Mouse (Mus musculus) forebrain, postnatal 0 days (tissue): ENCODE measurements at regions not wholly inside any gene's neighbourhood (a gene's known extent, or its start where the extent isn't known, plus 50 kb on each side); places are given as distances from the start of the nearest gene placed in this dataset.
A peak's percentile ranks its signal among the peaks of the same experiment; 100 is the strongest.

Experiments
- ATAC-seq: fragments of 200-750 bp; cut with Nextera tagmentation; 2 replicates; pipeline ENCODE4 v1.8.0; 2017; ENCODE audit warnings: mild to moderate bottlenecking, moderate library complexity
- DNase-seq: peaks from one replicate; pipeline ENCODE4 v3.0.0-alpha.2; 2015
- H3K27ac ChIP-seq: fragments of 300-500 bp; sonication (generic); 2 replicates; pipeline ENCODE4 v1.5.1; 2014; ENCODE audit warnings: low read depth, mild to moderate bottlenecking, antibody characterized with exemption, low read length, moderate library complexity, mixed read lengths
- H3K27me3 ChIP-seq: fragments of 300-500 bp; sonication (generic); 2 replicates; pipeline ENCODE4 v1.6.1; 2014; ENCODE audit warnings: mild to moderate bottlenecking, low read length, mixed read lengths; ENCODE audit not compliant: insufficient read depth
- H3K36me3 ChIP-seq: fragments of 300-500 bp; sonication (generic); 2 replicates; pipeline ENCODE4 v1.6.1; 2014; ENCODE audit warnings: mild to moderate bottlenecking, moderate library complexity; ENCODE audit not compliant: insufficient read depth
- H3K4me1 ChIP-seq: fragments of 300-500 bp; sonication (generic); 2 replicates; pipeline ENCODE4 v1.6.1; 2014; ENCODE audit warnings: antibody characterized with exemption; ENCODE audit not compliant: insufficient read depth
- H3K4me2 ChIP-seq: fragments of 300-500 bp; sonication (generic); 2 replicates; pipeline ENCODE4 v1.6.1; 2014; ENCODE audit warnings: low read depth, mild to moderate bottlenecking, moderate library complexity
- H3K4me3 ChIP-seq: fragments of 300-500 bp; sonication (generic); 2 replicates; pipeline ENCODE4 v1.5.1; 2014; ENCODE audit warnings: low read depth, low read length, mixed read lengths
- H3K9ac ChIP-seq: fragments of 300-500 bp; sonication (generic); 2 replicates; pipeline ENCODE4 v1.6.1; 2014; ENCODE audit warnings: mild to moderate bottlenecking
- H3K9me3 ChIP-seq: fragments of 300-500 bp; sonication (generic); 2 replicates; pipeline ENCODE4 v1.6.1; 2016; ENCODE audit warnings: low read length
- CTCF ChIP-seq: sonication (generic); IDR thresholded peaks from 2 replicates; pipeline ENCODE4 v1.5.1; 2016; ENCODE audit warnings: antibody characterized with exemption, control low read depth, low read depth
- whole genome bisulfite sequencing: fragments of 180-500 bp; shearing (Covaris S2); extraction: QIAGEN DNeasy Blood & Tissue Kit; methylation state at CpG from one replicate; pipeline ENCODE4 v1.1.7; 2014; 5-methylcytosine and 5-hydroxymethylcytosine counted together

DNA sequence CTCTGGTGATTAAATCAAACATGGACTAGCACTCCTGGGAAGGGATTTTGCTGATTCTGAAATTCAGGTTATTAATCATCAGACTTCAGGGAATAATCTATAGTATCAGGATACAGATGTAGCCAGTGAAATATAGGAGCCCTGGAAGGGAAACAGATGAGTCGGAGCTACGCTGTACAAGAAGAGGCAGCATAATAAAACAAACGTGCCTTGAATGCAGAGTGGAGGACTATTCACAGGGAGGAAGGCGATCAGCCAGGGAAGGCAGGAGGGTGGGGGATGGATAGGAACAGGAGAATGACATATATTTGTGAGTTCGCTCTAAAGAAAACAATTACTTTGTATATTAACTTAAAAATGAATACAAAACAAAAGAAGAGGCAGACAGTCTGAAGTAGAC lies 286.6 kb upstream of the Got2 start:
- no peak overlapping the region for H3K4me2 ChIP-seq
- ATAC-seq, result 0 out of 2 replicates have a peak, but pooled peaks have one; percentile 40
- H3K27ac ChIP-seq, result no peak overlapping the region
- no peaks in the 10 kb centered on the region for H3K4me1 ChIP-seq
- DNase-seq, result peak; percentile 35
- no peaks in the 10 kb centered on the region for H3K36me3 ChIP-seq
- H3K9ac ChIP-seq, result no peak overlapping the region
- 37% methylated on average over 5 of the region's 5 CpGs for WGBS
- H3K4me3 ChIP-seq, result no peak overlapping the region
- H3K27me3 ChIP-seq, result no peaks in the 10 kb centered on the region
- 0 out of 2 replicates have a peak, but pooled peaks cover 4% of the 10 kb centered on the region for H3K9me3 ChIP-seq
- no peak for TF ChIP-seq CTCF

DNA sequence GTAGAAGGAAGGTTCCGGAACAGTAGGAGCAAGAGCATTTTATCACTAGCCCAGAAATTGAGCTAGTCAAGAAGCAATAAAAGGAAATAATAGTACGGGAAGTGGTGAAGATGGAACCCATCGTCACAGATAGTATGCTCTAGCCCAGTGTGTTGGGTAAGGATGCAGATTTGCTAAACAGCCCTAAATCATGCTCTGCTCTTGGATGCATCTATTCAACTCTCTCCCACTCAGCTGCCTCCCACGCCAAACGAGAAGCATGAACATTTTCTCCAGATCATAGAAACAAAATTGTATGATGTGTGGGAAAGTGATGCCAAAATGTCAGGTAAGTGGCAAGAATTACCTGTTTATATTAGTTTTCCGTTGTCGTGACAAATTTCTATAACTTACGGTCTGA lies 276.6 kb upstream of the Got2 start:
- DNase-seq (no peak), ATAC-seq (no peak)
- H3K4me3 ChIP-seq, result no peak overlapping the region
- no peaks in the 10 kb centered on the region for H3K36me3 ChIP-seq
- 93% methylated on average over 8 of the region's 8 CpGs for WGBS
- H3K4me1 ChIP-seq, result no peaks in the 10 kb centered on the region
- no peak overlapping the region for H3K9ac ChIP-seq
- H3K9me3 ChIP-seq, result peaks cover 4% of the 10 kb centered on the region; the same call in 1 of the 2 replicates
- H3K27ac ChIP-seq, result no peak overlapping the region
- TF ChIP-seq CTCF, result no peak
- H3K27me3 ChIP-seq, result no peaks in the 10 kb centered on the region
- H3K4me2 ChIP-seq, result no peak overlapping the region

DNA sequence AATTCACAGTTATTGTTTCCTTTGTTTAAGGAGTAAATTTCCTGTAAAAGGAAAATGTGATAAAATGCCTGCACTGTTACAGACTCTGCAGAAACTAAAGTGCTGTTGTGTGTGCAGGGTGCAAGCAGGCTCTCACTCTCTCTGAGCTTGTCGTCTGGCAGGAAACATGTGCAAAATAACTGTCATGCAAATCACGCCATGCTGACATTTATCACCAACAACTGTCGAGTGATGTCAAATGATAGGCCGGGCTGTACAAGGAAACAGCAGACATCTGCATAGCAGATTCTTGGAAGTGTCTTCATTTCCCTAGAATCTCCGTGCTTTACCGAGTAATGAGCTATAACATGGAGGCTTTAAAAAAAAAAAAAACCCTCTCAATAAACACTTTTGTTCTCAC lies 271.6 kb upstream of the Got2 start:
- Histone ChIP-seq H3K27me3 (no peaks in the 10 kb centered on the region), H3K27ac (peak overlapping the region; percentile 16; the same call in 1 of the 2 replicates), H3K4me1 (no peaks in the 10 kb centered on the region), H3K9ac (no peak overlapping the region), H3K9me3 (no peaks in the 10 kb centered on the region), H3K36me3 (no peaks in the 10 kb centered on the region), H3K4me3 (no peak overlapping the region), H3K4me2 (0 out of 2 replicates have a peak overlapping the region, but pooled peaks have one; percentile 2)
- peak; percentile 92 for ATAC-seq
- peak; percentile 63 for DNase-seq
- no peak for TF ChIP-seq CTCF
- 26% methylated on average over 6 of the region's 6 CpGs for WGBS

DNA sequence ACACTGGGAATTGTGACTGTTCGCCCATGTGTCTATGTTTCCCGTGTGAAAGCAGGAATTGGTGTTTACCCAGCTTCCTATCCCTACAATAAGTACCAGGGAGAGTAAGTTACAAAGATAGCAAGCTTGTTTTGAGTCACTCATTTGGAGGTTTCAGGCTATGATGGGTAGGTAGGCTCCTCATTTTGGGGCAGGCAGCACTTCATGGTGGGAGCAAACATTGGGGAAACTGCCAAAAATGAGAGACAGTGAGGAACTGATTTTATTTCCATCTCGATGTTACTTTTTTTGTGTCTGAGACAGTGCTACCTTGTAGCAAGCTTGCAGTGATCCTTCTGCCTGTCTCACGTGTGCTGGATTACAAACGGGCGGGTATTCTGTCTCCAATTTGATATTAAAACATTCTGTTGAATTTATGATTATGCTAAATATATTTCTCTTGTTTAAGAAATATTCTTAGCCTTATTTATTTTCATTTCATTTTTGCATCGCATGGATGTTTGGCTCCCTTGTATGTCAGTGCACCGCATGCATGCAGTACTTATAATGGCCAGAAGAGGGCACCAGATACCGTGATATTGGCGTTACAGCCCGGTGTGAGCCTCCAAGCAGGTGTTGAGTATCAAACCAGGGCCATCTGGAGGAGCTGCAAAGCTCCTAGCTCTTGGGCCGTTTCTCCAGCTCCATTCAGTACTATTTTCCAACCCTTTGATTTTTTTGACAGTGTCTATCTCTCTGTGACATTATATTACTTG lies 264.3 kb upstream of the Got2 start:
- H3K36me3 ChIP-seq, result no peaks in the 10 kb centered on the region
- H3K9ac ChIP-seq, result no peak overlapping the region
- H3K4me2 ChIP-seq, result no peak overlapping the region
- ATAC-seq (no peak), DNase-seq (no peak)
- WGBS, result 45% methylated on average over 12 of the region's 12 CpGs
- H3K9me3 ChIP-seq, result no peaks in the 10 kb centered on the region
- peak; percentile 83 for TF ChIP-seq CTCF
- no peaks in the 10 kb centered on the region for H3K27me3 ChIP-seq
- no peak overlapping the region for H3K4me3 ChIP-seq
- H3K27ac ChIP-seq, result no peak overlapping the region
- H3K4me1 ChIP-seq, result no peaks in the 10 kb centered on the region

DNA sequence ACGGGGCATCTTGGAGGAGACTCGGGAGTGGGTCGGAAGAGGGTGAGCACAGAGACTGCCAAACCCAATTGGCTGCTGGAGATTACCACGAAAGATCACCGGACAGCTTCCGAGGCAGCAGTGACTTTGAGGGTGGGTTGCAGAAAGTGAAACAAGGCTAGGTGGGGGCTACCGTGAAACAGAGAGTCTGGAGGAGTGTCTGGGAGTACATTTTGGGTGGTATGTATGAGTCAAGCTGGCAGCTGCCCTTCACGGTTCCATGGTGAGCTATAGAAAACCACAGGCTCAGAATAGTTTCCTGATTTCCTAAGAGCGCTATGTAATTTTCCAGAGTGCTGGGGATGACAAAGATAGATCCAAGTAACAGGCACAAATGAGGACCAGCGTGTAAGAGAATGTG lies 263.7 kb upstream of the Got2 start:
- WGBS, result 84% methylated on average over 10 of the region's 10 CpGs
- no peaks in the 10 kb centered on the region for H3K27me3 ChIP-seq
- H3K27ac ChIP-seq, result no peak overlapping the region
- no peaks in the 10 kb centered on the region for H3K9me3 ChIP-seq
- H3K4me2 ChIP-seq, result no peak overlapping the region
- ATAC-seq (no peak), DNase-seq (no peak)
- no peaks in the 10 kb centered on the region for H3K4me1 ChIP-seq
- H3K36me3 ChIP-seq, result no peaks in the 10 kb centered on the region
- no peak for TF ChIP-seq CTCF
- no peak overlapping the region for H3K9ac ChIP-seq
- no peak overlapping the region for H3K4me3 ChIP-seq

DNA sequence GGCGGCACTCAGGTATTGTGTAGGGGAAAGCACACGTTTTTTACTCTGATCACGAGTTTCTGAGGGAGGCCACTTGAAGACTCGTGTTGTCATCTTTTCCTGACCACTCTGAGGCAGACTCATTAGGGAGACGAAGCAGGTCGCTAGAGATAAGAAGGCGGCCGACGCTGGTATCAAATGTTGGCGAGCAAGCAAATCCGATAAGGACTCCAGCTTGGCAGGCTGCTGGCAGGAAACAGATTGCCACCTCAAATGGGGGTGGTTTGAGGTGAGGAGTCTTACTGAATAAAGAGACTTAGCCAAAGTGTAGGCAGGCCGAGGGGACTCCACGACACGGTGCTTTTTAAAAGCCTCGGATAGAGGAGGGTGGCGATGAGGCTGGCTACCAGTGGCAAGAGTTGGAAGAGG lies 262.7 kb upstream of the Got2 start:
- Histone ChIP-seq H3K27ac (no peak overlapping the region), H3K9ac (no peak overlapping the region), H3K4me1 (no peaks in the 10 kb centered on the region), H3K4me3 (no peak overlapping the region), H3K36me3 (no peaks in the 10 kb centered on the region), H3K4me2 (no peak overlapping the region), H3K27me3 (no peaks in the 10 kb centered on the region), H3K9me3 (no peaks in the 10 kb centered on the region)
- 71% methylated on average over 16 of the region's 16 CpGs for WGBS
- DNase-seq (no peak), ATAC-seq (no peak)
- no peak for TF ChIP-seq CTCF

DNA sequence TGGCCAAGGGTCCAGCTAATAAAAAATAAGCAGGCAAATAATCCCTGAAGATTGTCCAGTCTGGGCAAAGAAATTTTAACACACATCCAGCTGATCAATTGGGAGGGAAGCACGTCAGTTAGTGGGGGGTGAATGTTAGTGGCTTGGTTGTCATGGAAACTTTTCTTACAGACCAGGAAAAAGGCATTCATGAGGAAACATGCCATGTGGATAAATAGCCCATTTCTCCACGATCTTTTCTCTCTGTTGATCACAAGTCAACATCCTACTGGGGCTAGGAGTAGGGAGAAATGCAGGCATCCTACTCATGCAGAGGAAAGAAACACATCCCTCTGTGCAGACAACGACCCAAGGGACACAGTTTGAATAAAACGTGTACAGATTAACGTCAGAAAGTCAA lies 243.8 kb upstream of the Got2 start:
- no peak for TF ChIP-seq CTCF
- DNase-seq (no peak), ATAC-seq (no peak)
- Histone ChIP-seq H3K27me3 (no peaks in the 10 kb centered on the region), H3K4me2 (no peak overlapping the region), H3K36me3 (no peaks in the 10 kb centered on the region), H3K27ac (no peak overlapping the region), H3K4me3 (no peak overlapping the region), H3K9ac (no peak overlapping the region), H3K9me3 (no peaks in the 10 kb centered on the region), H3K4me1 (no peaks in the 10 kb centered on the region)
- WGBS, result 25% methylated on average over 5 of the region's 5 CpGs
